Mouse (Mus musculus): ENCODE data around the gene Pla2g10. TPM values are rescaled to one million over a fixed set of nuclear protein-coding genes. Genes with fewer than 3 reads are reported as not detected.
A peak's percentile ranks its signal among the peaks of the same experiment; 100 is the strongest.

Gene Pla2g10
- polyA plus RNA-seq, 1 experiment: 2.2 TPM

GRCm38 (mm10) chr16:13735977-13736376 is 5.2 kb upstream of the Pla2g10 start:
- 85% methylated on average over 8 of the region's 8 CpGs for WGBS
- H3K4me3 ChIP-seq (replicated peaks; ENCODE audit: control insufficient read depth, low read depth, low read length): no peak overlapping the region
- TF ChIP-seq POLR2A (IDR thresholded peaks at IDR 0.05; ENCODE audit: borderline replicate concordance, control insufficient read depth, low read depth, low read length) (no peak), CTCF (IDR thresholded peaks at IDR 0.05; ENCODE audit: control insufficient read depth, insufficient read depth, low read length) (no peak)
- H3K4me1 ChIP-seq (ENCODE audit: control insufficient read depth, insufficient read depth, low read length): no peaks in the 10 kb centered on the region
- H3K27ac ChIP-seq (ENCODE audit: control insufficient read depth, insufficient read depth, low read depth, low read length, poor library complexity): no peak overlapping the region

DNA sequence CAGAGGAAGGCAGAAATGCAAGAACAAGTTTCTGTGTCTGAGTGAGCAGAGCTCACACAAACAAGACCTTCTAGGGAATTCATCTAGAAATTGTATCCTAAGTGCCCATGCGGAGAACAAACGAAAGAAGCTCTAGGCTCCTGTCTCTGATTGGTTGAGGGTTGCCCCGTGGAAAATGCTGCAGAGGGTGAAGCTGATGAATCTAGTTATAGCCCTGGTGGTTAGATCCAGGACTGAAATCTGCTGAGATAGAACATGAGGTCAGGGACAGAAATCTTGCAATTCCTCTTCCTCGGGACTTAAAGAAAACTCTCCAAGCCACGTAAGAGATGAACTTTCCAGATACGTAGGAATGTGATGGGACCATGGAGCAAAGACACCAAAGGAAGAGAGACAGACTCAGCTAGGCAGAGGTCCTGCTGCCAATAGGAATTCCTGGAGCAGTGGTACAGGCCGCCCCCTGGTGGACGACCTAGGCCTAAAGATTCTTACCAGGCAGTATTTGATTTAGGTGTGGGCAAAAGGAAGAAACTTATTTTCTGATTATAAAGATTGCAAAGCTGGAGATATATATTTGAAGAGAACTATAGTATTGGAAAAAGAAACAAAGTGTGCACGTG is 2.8 kb upstream of the Pla2g10 start:
- 28% methylated on average over 9 of the region's 9 CpGs for WGBS
- H3K4me1 ChIP-seq (ENCODE audit: control insufficient read depth, insufficient read depth, low read length): no peaks in the 10 kb centered on the region
- H3K27ac ChIP-seq (ENCODE audit: control insufficient read depth, insufficient read depth, low read depth, low read length, poor library complexity): no peak overlapping the region
- H3K4me3 ChIP-seq (replicated peaks; ENCODE audit: control insufficient read depth, low read depth, low read length): no peak overlapping the region
- no peak for TF ChIP-seq POLR2A (IDR thresholded peaks at IDR 0.05; ENCODE audit: borderline replicate concordance, control insufficient read depth, low read depth, low read length)
- TF ChIP-seq CTCF (IDR thresholded peaks at IDR 0.05; ENCODE audit: control insufficient read depth, insufficient read depth, low read length): peak; percentile 82

DNA sequence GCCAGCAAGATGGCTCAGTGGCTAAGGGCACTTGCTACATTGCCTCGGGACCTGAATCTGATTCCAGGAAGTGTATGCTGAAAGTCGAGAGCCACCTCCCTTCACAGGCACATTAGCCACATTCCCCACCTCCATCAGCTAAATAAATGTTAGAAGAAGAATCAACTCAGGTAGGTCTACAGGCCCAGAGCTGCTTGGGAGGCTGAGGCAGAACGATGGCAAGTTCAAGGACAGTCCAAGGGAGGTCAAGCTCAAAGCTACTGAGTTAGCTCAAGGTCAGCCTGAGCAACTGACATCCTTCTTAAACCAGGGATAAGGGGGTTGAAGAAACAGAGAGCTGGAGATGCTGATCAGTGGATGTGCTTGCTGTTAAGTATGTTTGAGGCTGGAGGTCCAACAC is 2.0 kb upstream of the Pla2g10 start:
- no peak for TF ChIP-seq CTCF (IDR thresholded peaks at IDR 0.05; ENCODE audit: control insufficient read depth, insufficient read depth, low read length)
- WGBS: 54% methylated on average over 3 of the region's 3 CpGs

DNA sequence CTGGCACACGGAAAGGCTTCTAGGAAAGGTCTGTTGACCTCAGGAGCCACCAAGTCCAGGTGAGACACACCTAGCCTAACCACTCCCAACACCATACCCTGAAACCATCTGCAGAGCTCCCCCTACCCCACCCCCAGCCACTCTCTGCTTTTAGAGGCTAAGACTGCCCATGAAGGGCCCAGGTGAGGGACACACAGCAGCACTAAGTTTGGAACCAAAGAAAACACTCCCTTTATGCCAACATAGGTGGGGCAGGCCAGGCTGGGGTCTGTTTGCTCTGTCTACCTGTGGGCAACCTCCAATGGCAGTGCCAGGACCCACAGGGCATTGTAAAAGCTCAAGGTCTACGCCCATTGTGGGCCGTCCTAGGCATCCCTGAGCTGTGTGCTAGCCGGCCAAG is 1.4 kb downstream of the Pla2g10 start:
- WGBS: 82% methylated on average over 4 of the region's 4 CpGs
- TF ChIP-seq POLR2A (IDR thresholded peaks at IDR 0.05; ENCODE audit: borderline replicate concordance, control insufficient read depth, low read depth, low read length) (no peak), CTCF (IDR thresholded peaks at IDR 0.05; ENCODE audit: control insufficient read depth, insufficient read depth, low read length) (no peak)
- Histone ChIP-seq H3K4me1 (ENCODE audit: control insufficient read depth, insufficient read depth, low read length) (no peaks in the 10 kb centered on the region), H3K27ac (ENCODE audit: control insufficient read depth, insufficient read depth, low read depth, low read length, poor library complexity) (no peak overlapping the region), H3K4me3 (replicated peaks; ENCODE audit: control insufficient read depth, low read depth, low read length) (no peak overlapping the region)

More for the DNA sequence above, 2.0 kb upstream of the Pla2g10 start:
- Histone ChIP-seq H3K27ac (ENCODE audit: control insufficient read depth, insufficient read depth, low read depth, low read length, poor library complexity) (no peak overlapping the region), H3K4me3 (replicated peaks; ENCODE audit: control insufficient read depth, low read depth, low read length) (no peak overlapping the region), H3K4me1 (ENCODE audit: control insufficient read depth, insufficient read depth, low read length) (no peaks in the 10 kb centered on the region)

GRCm38 (mm10) chr16:13727811-13728335 is 2.9 kb downstream of the Pla2g10 start:
- no peak overlapping the region for H3K27ac ChIP-seq (ENCODE audit: control insufficient read depth, insufficient read depth, low read depth, low read length, poor library complexity)
- WGBS: 82% methylated on average over 5 of the region's 5 CpGs
- no peaks in the 10 kb centered on the region for H3K4me1 ChIP-seq (ENCODE audit: control insufficient read depth, insufficient read depth, low read length)
- no peak overlapping the region for H3K4me3 ChIP-seq (replicated peaks; ENCODE audit: control insufficient read depth, low read depth, low read length)
- no peak for TF ChIP-seq CTCF (IDR thresholded peaks at IDR 0.05; ENCODE audit: control insufficient read depth, insufficient read depth, low read length)
- TF ChIP-seq POLR2A (IDR thresholded peaks at IDR 0.05; ENCODE audit: borderline replicate concordance, control insufficient read depth, low read depth, low read length): no peak

- H3K4me3 ChIP-seq (replicated peaks; ENCODE audit: control insufficient read depth, low read depth, low read length): no peak overlapping the region
- WGBS: 42% methylated on average over 10 of the region's 10 CpGs
- TF ChIP-seq CTCF (IDR thresholded peaks at IDR 0.05; ENCODE audit: control insufficient read depth, insufficient read depth, low read length) (no peak), POLR2A (IDR thresholded peaks at IDR 0.05; ENCODE audit: borderline replicate concordance, control insufficient read depth, low read depth, low read length) (no peak)
Measured at GRCm38 (mm10) chr16:13722937-13723336, 7.8 kb downstream of the Pla2g10 start.

DNA sequence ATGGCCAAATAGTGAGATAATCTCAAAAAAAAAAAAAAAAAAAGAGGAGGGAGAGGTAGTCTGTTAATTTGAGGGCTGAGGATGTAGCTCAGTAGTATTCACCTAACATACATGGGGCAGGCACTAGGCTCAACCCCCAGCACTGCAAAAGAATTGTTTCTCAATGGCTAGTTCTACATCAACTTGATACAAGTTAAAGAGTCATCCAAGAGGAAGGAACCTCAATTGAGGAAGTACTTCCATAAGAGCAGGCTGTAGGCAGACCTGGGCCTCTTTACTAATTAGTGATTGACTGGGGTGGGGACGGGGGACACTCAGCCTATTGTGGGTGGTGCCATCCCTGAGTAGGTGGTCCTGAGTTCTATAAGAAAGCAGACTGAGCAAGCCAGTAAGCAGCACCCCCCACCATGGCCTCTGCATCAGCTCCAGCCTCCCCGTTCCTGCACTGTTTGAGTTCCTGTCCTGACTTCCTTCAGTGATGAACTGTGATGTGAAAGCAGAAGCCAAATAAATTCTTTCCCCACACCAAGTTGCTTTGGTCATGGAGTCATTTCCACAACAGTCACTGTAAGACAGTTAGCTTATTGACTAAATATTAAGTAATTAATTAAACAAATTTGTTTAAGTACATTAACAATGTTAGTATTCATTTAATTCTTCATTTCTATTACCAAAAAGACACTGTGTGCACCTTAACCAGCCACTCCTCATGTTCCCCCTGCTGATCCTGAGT is 13.8 kb downstream of the Pla2g10 start:
- H3K27ac ChIP-seq (ENCODE audit: control insufficient read depth, insufficient read depth, low read depth, low read length, poor library complexity): no peak overlapping the region
- WGBS: 30% methylated on average over 2 of the region's 2 CpGs

More at GRCm38 (mm10) chr16:13722937-13723336, 7.8 kb downstream of the Pla2g10 start:
- no peaks in the 10 kb centered on the region for H3K4me1 ChIP-seq (ENCODE audit: control insufficient read depth, insufficient read depth, low read length)
- no peak overlapping the region for H3K27ac ChIP-seq (ENCODE audit: control insufficient read depth, insufficient read depth, low read depth, low read length, poor library complexity)

DNA sequence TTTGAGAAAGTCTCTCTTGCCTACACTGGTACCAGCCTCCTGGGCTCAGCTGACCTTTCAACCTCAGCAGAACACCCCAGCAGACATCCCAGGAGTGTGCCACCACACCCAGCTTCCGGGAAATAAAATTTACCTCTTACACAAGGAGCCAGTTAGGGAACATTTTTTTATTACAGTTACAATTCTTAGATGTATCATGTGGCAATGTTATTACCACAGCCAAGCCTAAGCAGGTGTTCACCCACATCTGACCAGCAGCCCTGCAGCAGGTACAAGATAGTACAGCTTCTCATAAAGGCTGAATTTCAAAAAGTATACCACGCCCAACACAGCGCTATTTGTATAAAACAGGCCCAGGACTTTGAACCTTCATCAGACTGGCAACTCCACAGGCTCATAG is 15.9 kb downstream of the Pla2g10 start:
- WGBS: 80% methylated on average over 3 of the region's 3 CpGs
- no peak for TF ChIP-seq CTCF (IDR thresholded peaks at IDR 0.05; ENCODE audit: control insufficient read depth, insufficient read depth, low read length)
- TF ChIP-seq POLR2A (IDR thresholded peaks at IDR 0.05; ENCODE audit: borderline replicate concordance, control insufficient read depth, low read depth, low read length): no peak
- Histone ChIP-seq H3K27ac (ENCODE audit: control insufficient read depth, insufficient read depth, low read depth, low read length, poor library complexity) (no peak overlapping the region), H3K4me3 (replicated peaks; ENCODE audit: control insufficient read depth, low read depth, low read length) (no peak overlapping the region), H3K4me1 (ENCODE audit: control insufficient read depth, insufficient read depth, low read length) (no peaks in the 10 kb centered on the region; the same call in 1 of the 2 replicates)

More for the DNA sequence above, 13.8 kb downstream of the Pla2g10 start:
- Histone ChIP-seq H3K4me1 (ENCODE audit: control insufficient read depth, insufficient read depth, low read length) (no peaks in the 10 kb centered on the region; the same call in 1 of the 2 replicates), H3K4me3 (replicated peaks; ENCODE audit: control insufficient read depth, low read depth, low read length) (no peak overlapping the region)
- TF ChIP-seq CTCF (IDR thresholded peaks at IDR 0.05; ENCODE audit: control insufficient read depth, insufficient read depth, low read length) (no peak), POLR2A (IDR thresholded peaks at IDR 0.05; ENCODE audit: borderline replicate concordance, control insufficient read depth, low read depth, low read length) (no peak)
